Mouse (Mus musculus) lung, adult 2 months (tissue): ENCODE results near the gene Gm7030.
"Not testable (repeated sequence)": the region's sequence is repeated elsewhere in the genome, so short reads cannot be mapped to it uniquely, and the experiment has no call there.

Experiments
- CTCF ChIP-seq: fragments of 200-500 bp; IDR thresholded peaks from 2 replicates; pipeline ENCODE4 v1.5.1; 2011; ENCODE audit warnings: mild to moderate bottlenecking, low read length, control low read depth; ENCODE audit not compliant: insufficient read depth
- POLR2A ChIP-seq: fragments of 200-500 bp; IDR thresholded peaks from 2 replicates; pipeline ENCODE4 v1.6.1; 2011; ENCODE audit warnings: low read depth, mild to moderate bottlenecking, control low read depth, low read length, borderline replicate concordance; ENCODE audit errors: extremely low read depth

GRCm38 (mm10) chr17:36128968-36129817, at the start of gene Gm7030:
- not testable (repeated sequence) for TF ChIP-seq POLR2A, CTCF
